Comparison of ENCODE assay signal across 40 mouse cellular contexts in the genomic region with DNA sequence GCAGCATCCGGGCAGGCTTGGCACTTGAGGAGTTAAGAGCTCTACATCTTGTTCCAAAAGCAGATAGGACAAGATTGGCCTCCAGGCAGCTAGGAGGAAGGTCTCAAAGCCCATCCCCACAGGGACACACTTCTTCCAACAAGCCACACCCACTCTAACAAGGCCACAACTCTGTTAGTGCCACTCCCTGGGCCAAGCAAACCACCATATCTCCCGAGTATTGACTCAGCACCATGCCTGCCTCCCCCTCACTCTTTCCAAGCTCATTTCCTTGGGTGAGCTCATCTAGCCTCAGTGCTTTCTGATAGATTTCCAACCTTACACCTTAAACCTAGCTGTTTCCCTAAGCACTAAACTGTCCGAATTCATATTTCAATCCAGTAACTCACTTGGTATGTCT. TPM values are rescaled to one million over a fixed set of nuclear protein-coding genes. Genes with fewer than 3 reads are reported as not detected.
"Had no signal": no experiment of that assay in that cellular context is flagged by ENCODE, and none has a peak within 500 bp of the region (broad histone marks: within the 10 kb centered on the region; RNA-seq: fewer than 3 reads in every experiment).

No protein-coding gene starts in this region.

- H3K36me3 ChIP-seq: heart, embryonic 10.5 days; heart, embryonic 12.5 days; hindbrain, embryonic 13.5 days; hindbrain, embryonic 15.5 days; intestine, embryonic 15.5 days; kidney, embryonic 15.5 days; limb, embryonic 13.5 days; limb, embryonic 15.5 days had no signal

- H3K4me1 ChIP-seq: hindbrain, embryonic 13.5 days; intestine, embryonic 15.5 days had no signal

- H3K9me3 ChIP-seq: heart, embryonic 10.5 days; heart, embryonic 12.5 days; hindbrain, embryonic 13.5 days; hindbrain, embryonic 15.5 days; intestine, embryonic 15.5 days; kidney, embryonic 15.5 days; limb, embryonic 13.5 days; limb, embryonic 15.5 days had no signal

- ATAC-seq: hindbrain, postnatal 0 days; intestine, embryonic 15.5 days had no signal

- DNase-seq: gastrocnemius, postnatal 14 days; gastrocnemius, postnatal 36 days; heart, adult 18-20 months; heart, postnatal 10 days; kidney, adult 11 months; kidney, adult 2 months; kidney, adult 9 months; kidney, postnatal 14 days; kidney, postnatal 36 days; layer of hippocampus, adult 9-11 months; layer of hippocampus, postnatal 36 days; left cerebral cortex, postnatal 4 days had no signal

- H3K4me3 ChIP-seq: heart, embryonic 10.5 days; heart, embryonic 12.5 days; hindbrain, embryonic 13.5 days; hindbrain, embryonic 15.5 days; intestine, embryonic 15.5 days; kidney, embryonic 15.5 days; limb, embryonic 13.5 days; limb, embryonic 15.5 days had no signal

- H3K27ac ChIP-seq: heart, embryonic 10.5 days; hindbrain, embryonic 13.5 days; hindbrain, embryonic 15.5 days; hindbrain, postnatal 0 days; intestine, embryonic 15.5 days; kidney, embryonic 15.5 days; kidney, postnatal 0 days; limb, embryonic 13.5 days; limb, embryonic 15.5 days had no signal

- H3K9ac ChIP-seq: heart, embryonic 12.5 days; hindbrain, embryonic 13.5 days; hindbrain, embryonic 15.5 days; intestine, embryonic 15.5 days; kidney, embryonic 15.5 days; limb, embryonic 13.5 days; limb, embryonic 15.5 days had no signal

- H3K4me2 ChIP-seq: heart, embryonic 12.5 days; hindbrain, embryonic 13.5 days; hindbrain, embryonic 15.5 days; intestine, embryonic 15.5 days; kidney, embryonic 15.5 days; limb, embryonic 15.5 days had no signal

RNA-seq across cellular contexts. Expression of gene Dbx1, which starts 26.9 kb away (rescaled TPM):
- total RNA-seq: gastrocnemius, adult 18-20 months; gastrocnemius, adult 8-10 months; gastrocnemius, postnatal 14 days; gastrocnemius, postnatal 36 days; heart, adult 18-20 months; heart, adult 8-10 months; heart, postnatal 10 days; heart, postnatal 25 days; hematopoietic stem cell, adult 5-6 weeks; layer of hippocampus, adult 18-20 months; layer of hippocampus, adult 8-10 months; layer of hippocampus, postnatal 14 days; layer of hippocampus, postnatal 36 days; left cerebral cortex, adult 18-20 months; left cerebral cortex, adult 8-10 months; left cerebral cortex, postnatal 10 days; left cerebral cortex, postnatal 25 days; left cerebral cortex, postnatal 4 days; liver, adult 2 months had no signal
- polyA plus RNA-seq: gonadal fat pad, adult 2 months; heart, embryonic 14.5 days; heart, embryonic 16.5 days; intestine, embryonic 15.5 days; kidney, adult 2 months; kidney, postnatal 0 days; large intestine, adult 2 months; limb, embryonic 11.5 days; liver, adult 2 months had no signal
